Mouse (Mus musculus) limb, embryonic 11.5 days (tissue): ENCODE results near the gene Hoxc13. TPM values are rescaled to one million over a fixed set of nuclear protein-coding genes. Genes with fewer than 3 reads are reported as not detected.
A peak's percentile ranks its signal among the peaks of the same experiment; 100 is the strongest.

Experiments
- ATAC-seq: fragments of 200-750 bp; cut with Nextera tagmentation; 2 replicates; pipeline ENCODE4 v1.8.0; 2017; ENCODE audit warnings: low read depth; ENCODE audit not compliant: insufficient number of reproducible peaks, low FRiP score, low TSS enrichment
- DNase-seq: peaks from one replicate; pipeline ENCODE4 v3.0.0-alpha.2; 2015; ENCODE audit warnings: low spot score
- H3K27ac ChIP-seq: fragments of 300-500 bp; sonication (generic); replicated peaks from 2 replicates; pipeline ENCODE4 v1.5.1; 2014; ENCODE audit warnings: low read depth, mild to moderate bottlenecking, low read length
- H3K27me3 ChIP-seq: fragments of 300-500 bp; sonication (generic); 2 replicates; pipeline ENCODE4 v1.6.1; 2014; ENCODE audit warnings: mild to moderate bottlenecking, low read length, mixed read lengths; ENCODE audit not compliant: control insufficient read depth, insufficient read depth
- H3K36me3 ChIP-seq: fragments of 300-500 bp; sonication (generic); 2 replicates; pipeline ENCODE4 v1.6.1; 2014; ENCODE audit warnings: mild to moderate bottlenecking, low read length, moderate library complexity, mixed read lengths; ENCODE audit not compliant: control insufficient read depth, insufficient read depth
- H3K4me1 ChIP-seq: fragments of 300-500 bp; sonication (generic); 2 replicates; pipeline ENCODE4 v1.6.1; 2014; ENCODE audit warnings: low read length, mixed read lengths; ENCODE audit not compliant: control insufficient read depth, insufficient read depth
- H3K4me2 ChIP-seq: fragments of 300-500 bp; sonication (generic); 2 replicates; pipeline ENCODE4 v1.6.1; 2014; ENCODE audit warnings: low read depth, mild to moderate bottlenecking, moderate library complexity; ENCODE audit not compliant: severe bottlenecking
- H3K4me3 ChIP-seq: fragments of 300-500 bp; sonication (generic); 2 replicates; pipeline ENCODE4 v1.5.1; 2014; ENCODE audit warnings: low read depth, low read length
- H3K9ac ChIP-seq: fragments of 300-500 bp; sonication (generic); 2 replicates; pipeline ENCODE4 v1.6.1; 2014; ENCODE audit warnings: mild to moderate bottlenecking, low read length
- H3K9me3 ChIP-seq: fragments of 300-500 bp; sonication (generic); 2 replicates; pipeline ENCODE4 v1.6.1; 2016; ENCODE audit warnings: low read length; ENCODE audit not compliant: control insufficient read depth
- WGBS: fragments of 180-500 bp; shearing (Covaris S2); extraction: QIAGEN DNeasy Blood & Tissue Kit; methylation state at CpG from one replicate; pipeline ENCODE4 v1.1.7; 2014; 5-methylcytosine and 5-hydroxymethylcytosine counted together
- polyA plus RNA-seq: library from polyadenylated mRNA; unstranded; fragments of >200 nt; fragmentation: Nextera tagmentation; extraction: Ambion mirVana; gene quantifications from 2 replicates; pipeline ENCODE4 v1.2.1, GENCODE M21; 2014

Gene Hoxc13
- polyA plus RNA-seq, 1 experiment from 2014 or later: 2.4 TPM

DNA sequence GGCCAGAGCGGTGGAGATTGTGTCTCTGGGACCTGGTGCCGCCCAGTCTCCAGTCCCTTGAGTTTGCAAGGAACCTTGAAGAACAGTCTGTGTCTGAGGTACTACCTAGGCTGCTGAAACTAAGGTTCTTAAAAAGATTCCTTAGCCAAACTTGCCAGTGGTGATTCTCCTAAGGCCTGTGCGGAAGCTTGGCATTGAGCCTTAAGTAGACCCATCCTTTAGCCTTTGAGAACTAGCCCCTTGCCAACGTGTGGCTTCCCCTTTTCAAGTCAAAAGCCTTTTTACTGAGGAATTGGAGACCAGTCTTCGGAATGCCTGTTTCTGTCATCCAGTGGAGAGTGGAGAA is 22.5 kb downstream of the Hoxc13 start:
- no peaks in the 10 kb centered on the region for H3K36me3 ChIP-seq
- WGBS: 6% methylated on average over 5 of the region's 5 CpGs
- DNase-seq (no peak), ATAC-seq (no peak)
- no peak overlapping the region for H3K27ac ChIP-seq
- peak overlapping the region; percentile 33 for H3K4me3 ChIP-seq
- H3K4me2 ChIP-seq: peak overlapping the region; percentile 59
- peaks cover 10% of the 10 kb centered on the region for H3K4me1 ChIP-seq
- H3K27me3 ChIP-seq: peaks cover 77% of the 10 kb centered on the region
- H3K9me3 ChIP-seq: no peaks in the 10 kb centered on the region
- peak overlapping the region; percentile 63 for H3K9ac ChIP-seq

DNA sequence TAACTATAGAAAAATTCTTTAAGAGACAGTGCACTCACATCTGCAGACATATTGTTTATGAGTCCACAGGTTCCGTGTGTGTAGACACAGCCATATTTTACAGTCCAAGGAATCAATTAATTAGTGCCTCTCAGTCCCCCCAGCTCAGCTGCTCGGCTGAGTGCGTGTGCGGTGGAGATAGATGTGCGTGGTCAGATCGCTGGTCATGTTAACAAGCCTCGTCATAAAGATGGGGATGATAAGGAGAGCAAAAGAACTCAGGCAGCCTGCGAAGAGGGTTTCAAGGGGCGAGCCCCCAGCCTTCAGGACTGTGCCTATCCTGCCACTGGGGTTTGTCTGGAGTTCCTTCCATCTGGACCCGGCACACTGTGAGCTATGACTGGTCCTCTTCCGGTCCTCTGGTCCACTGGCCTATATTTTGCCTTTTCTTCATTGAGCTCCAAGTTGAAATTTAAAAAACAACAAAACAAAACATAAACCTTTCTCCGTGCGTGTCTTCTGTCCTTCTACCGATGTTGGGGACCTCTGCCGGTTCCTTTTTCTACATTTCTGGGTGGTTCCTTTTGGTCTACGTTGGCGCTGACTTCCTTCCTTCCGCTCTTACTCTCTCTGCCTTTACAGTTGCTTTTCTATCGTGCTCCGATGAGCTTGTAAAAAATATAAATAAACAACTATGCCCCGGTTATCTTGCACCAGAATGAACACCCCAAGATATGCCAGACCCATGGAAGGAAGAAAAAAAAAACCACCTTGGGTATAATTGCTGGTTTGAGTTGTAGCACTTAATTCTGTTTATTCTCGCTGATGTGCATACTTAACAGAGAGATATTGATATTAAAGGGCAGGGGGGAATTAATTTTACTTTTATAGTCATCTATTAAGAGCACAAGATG is 24.5 kb downstream of the Hoxc13 start:
- no peak overlapping the region for H3K9ac ChIP-seq
- peak overlapping the region; percentile 19; the same call in 1 of the 2 replicates for H3K4me2 ChIP-seq
- WGBS: 7% methylated on average over 22 of the region's 22 CpGs
- no peaks in the 10 kb centered on the region for H3K36me3 ChIP-seq
- peaks cover 71% of the 10 kb centered on the region for H3K27me3 ChIP-seq
- H3K4me3 ChIP-seq: no peak overlapping the region
- ATAC-seq: no peak
- no peak for DNase-seq
- H3K4me1 ChIP-seq: no peaks in the 10 kb centered on the region; the same call in 1 of the 2 replicates
- no peak overlapping the region for H3K27ac ChIP-seq
- no peaks in the 10 kb centered on the region for H3K9me3 ChIP-seq

DNA sequence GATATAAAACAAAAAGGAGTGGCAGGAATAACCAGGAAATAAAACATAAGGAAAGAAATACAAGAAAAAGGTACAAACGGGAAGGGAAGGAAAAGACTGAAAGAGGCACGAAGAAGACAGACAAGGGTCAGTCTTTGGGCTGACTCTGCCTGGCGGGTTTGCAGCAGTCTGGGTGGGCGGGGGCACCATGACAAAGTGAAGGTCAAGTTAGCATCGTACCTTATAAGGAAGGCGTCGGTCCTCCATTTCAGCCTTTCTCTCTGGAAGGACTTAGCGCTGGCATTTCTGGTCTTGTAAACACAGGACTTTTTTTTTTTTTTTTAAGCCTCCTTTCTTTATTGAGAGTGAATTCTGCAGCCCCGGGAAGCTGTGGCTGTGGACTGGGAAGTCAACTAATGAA is 26.4 kb downstream of the Hoxc13 start:
- Histone ChIP-seq H3K36me3 (no peaks in the 10 kb centered on the region), H3K27ac (no peak overlapping the region; the same call in 1 of the 2 replicates), H3K4me3 (no peak overlapping the region), H3K9ac (peak overlapping the region; percentile 47; the same call in 1 of the 2 replicates), H3K4me2 (peak overlapping the region; percentile 25), H3K27me3 (peaks cover 64% of the 10 kb centered on the region), H3K4me1 (no peaks in the 10 kb centered on the region; the same call in 1 of the 2 replicates), H3K9me3 (no peaks in the 10 kb centered on the region)
- 2% methylated on average over 9 of the region's 9 CpGs for WGBS
- no peak for ATAC-seq
- no peak for DNase-seq

DNA sequence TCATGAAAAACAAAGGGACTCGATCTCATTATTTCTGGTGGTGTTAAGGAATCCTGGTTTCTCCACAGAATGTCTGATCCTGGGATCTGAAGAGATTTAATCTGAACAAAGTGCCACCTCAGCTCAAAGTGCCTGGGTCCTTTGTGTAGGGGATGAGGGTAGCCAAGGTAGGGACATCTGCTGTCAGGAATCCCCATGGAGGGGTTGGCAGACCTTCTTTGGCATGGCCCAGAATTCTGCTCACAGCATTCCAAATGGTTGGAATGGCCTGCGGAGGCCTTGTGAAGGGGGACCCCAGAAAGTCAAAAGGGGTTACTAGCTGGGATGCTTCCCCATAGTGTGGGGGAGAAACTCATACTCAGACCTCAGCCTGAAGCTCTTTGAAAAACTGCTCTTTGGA is 27.9 kb downstream of the Hoxc13 start:
- H3K9me3 ChIP-seq: no peaks in the 10 kb centered on the region
- no peak for DNase-seq

DNA sequence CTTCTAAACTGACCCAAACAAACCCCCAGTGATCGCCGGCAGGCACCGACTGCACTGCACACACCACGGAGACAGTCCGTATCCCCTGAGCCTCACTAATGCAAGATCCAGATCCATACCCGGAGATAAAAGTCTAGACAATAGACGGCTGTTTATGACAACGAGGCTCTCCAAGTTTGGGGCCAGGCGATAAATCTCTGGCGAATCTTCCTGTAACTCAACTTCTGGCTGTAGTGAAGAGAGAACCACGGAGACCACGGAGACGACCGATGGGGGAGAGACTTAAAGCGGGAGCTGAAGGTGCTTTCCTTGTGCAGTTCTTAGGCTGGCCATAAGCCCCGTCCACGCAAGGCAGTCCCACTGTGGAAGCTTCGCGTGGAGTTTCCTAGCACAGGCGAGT is 28.8 kb downstream of the Hoxc13 start:
- DNase-seq (peak; percentile 66), ATAC-seq (no peak)
- Histone ChIP-seq H3K4me3 (peak overlapping the region; percentile 24), H3K4me1 (peaks cover 4% of the 10 kb centered on the region; the same call in 1 of the 2 replicates), H3K4me2 (peak overlapping the region; percentile 42), H3K9ac (peak overlapping the region; percentile 58; the same call in 1 of the 2 replicates), H3K27me3 (peaks cover 66% of the 10 kb centered on the region), H3K36me3 (no peaks in the 10 kb centered on the region), H3K9me3 (no peaks in the 10 kb centered on the region), H3K27ac (peak overlapping the region; percentile 76)
- WGBS: 1% methylated on average over 20 of the region's 20 CpGs

More for the DNA sequence above, 27.9 kb downstream of the Hoxc13 start:
- Histone ChIP-seq H3K9ac (peak overlapping the region; percentile 22; the same call in 1 of the 2 replicates), H3K27ac (no peak overlapping the region), H3K27me3 (peaks cover 68% of the 10 kb centered on the region), H3K4me2 (peak overlapping the region; percentile 5; the same call in 1 of the 2 replicates), H3K4me3 (no peak overlapping the region), H3K4me1 (peaks cover 4% of the 10 kb centered on the region; the same call in 1 of the 2 replicates), H3K36me3 (no peaks in the 10 kb centered on the region)
- ATAC-seq: no peak
- WGBS: 18% methylated on average over 2 of the region's 2 CpGs

DNA sequence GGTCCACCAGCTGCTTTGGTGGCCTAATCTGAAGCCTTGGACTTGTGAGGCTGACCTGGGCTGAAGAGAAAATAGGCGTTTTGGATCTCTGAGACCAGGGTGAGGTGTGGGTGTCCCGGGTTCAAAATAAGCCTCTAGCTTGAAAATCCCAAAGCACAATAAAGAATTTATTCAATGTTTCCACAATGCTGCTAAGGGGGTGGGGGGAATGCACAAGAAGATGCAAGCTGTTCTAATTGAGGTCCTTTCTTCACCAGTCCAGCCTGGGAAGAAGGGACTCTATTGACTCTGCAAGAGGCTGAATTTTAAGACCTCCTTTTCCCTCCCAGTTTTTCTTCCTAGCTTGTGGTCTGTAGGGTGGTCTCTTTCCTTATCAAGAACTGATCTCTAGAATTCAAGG is 30.0 kb downstream of the Hoxc13 start:
- no peak for DNase-seq
- WGBS: 7% methylated on average over 2 of the region's 2 CpGs
- Histone ChIP-seq H3K4me3 (peak overlapping the region; percentile 24), H3K4me1 (peaks cover 4% of the 10 kb centered on the region; the same call in 1 of the 2 replicates), H3K4me2 (peak overlapping the region; percentile 42), H3K27ac (peak overlapping the region; percentile 76), H3K36me3 (no peaks in the 10 kb centered on the region), H3K9ac (peak overlapping the region; percentile 60), H3K9me3 (no peaks in the 10 kb centered on the region), H3K27me3 (peaks cover 60% of the 10 kb centered on the region)
- no peak for ATAC-seq

DNA sequence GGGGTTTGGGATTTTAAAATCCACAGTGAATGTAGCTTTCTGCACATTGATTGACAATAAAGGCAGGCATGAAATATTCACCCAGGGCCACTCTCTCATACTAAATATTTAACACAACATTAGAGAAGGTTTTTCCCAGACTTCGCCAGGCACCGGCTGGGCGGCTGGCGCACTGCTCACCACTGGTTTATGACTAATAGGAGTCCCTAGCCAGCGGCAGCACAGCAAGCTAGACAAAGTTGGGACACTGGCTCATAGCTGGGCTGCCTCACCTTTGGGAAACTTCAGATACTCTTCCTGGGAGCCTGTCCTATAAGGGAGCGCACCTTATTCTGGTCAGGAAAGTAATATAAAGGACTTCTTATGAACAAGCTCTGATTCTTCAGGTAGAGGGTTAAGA is 32.7 kb downstream of the Hoxc13 start:
- Histone ChIP-seq H3K4me2 (peak overlapping the region; percentile 68), H3K9me3 (no peaks in the 10 kb centered on the region), H3K4me3 (peak overlapping the region; percentile 45), H3K27me3 (peaks cover 61% of the 10 kb centered on the region), H3K9ac (peak overlapping the region; percentile 94), H3K36me3 (no peaks in the 10 kb centered on the region), H3K4me1 (peaks cover 17% of the 10 kb centered on the region), H3K27ac (peak overlapping the region; percentile 63; the same call in 1 of the 2 replicates)
- DNase-seq (peak; percentile 64), ATAC-seq (no peak)
- WGBS: 3% methylated on average over 6 of the region's 6 CpGs

DNA sequence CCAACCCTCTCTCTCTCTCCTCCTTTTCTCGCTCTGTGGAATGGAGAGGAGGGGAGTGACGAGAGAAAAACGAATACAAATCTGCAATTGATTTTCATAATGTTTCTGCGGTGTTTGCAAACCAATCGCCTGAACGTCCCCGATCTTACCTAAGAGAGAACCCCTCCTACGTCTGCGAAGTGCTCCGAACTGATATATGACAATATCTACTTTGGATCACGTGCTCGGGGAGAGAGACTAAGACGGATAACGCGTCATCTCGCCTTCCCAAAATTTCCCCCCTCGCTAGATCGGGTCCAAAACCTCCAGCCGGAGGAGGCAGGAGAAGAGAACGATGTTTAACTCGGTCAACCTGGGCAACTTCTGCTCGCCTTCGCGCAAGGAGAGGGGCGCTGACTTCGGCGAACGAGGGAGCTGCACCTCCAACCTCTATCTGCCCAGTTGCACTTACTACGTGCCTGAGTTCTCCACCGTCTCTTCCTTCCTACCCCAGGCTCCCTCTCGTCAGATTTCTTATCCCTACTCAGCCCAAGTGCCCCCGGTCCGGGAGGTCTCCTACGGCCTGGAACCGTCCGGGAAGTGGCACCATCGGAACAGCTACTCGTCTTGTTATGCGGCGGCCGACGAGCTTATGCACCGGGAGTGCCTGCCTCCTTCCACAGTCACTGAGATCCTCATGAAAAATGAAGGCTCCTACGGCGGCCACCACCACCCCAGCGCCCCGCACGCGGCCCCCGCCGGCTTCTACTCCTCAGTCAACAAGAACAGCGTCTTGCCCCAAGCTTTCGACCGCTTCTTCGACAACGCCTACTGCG is 33.5 kb downstream of the Hoxc13 start, which contains the start of gene Hoxc11:
Gene Hoxc11, plus strand, starts transcription at position 236 of the 815 bp plus-strand sequence.
- Histone ChIP-seq H3K27ac (peak within 1 kb of the TSS; percentile 63), H3K9me3 (no peaks in the 10 kb centered on the region), H3K4me1 (peaks cover 17% of the 10 kb centered on the region), H3K27me3 (peaks cover 55% of the 10 kb centered on the region), H3K36me3 (no peaks in the 10 kb centered on the region), H3K4me3 (peak within 1 kb of the TSS; percentile 45), H3K9ac (peak within 1 kb of the TSS; percentile 94), H3K4me2 (peak within 1 kb of the TSS; percentile 68)
- DNase-seq (peak; percentile 75), ATAC-seq (0 out of 2 replicates have a peak, but pooled peaks have one; percentile 4)
- WGBS: under 1% methylated on average over 57 of the region's 57 CpGs
